Mouse (Mus musculus) layer of hippocampus, adult 18-20 months (tissue): ENCODE results near the gene Ggt7. TPM values are rescaled to one million over a fixed set of nuclear protein-coding genes. Genes with fewer than 3 reads are reported as not detected.
"Not testable (repeated sequence)": the region's sequence is repeated elsewhere in the genome, so short reads cannot be mapped to it uniquely, and the experiment has no call there.

ENCODE experiments used
- DNase-seq, 2 experiments: peaks; one replicate each; pipeline ENCODE4 v3.0.0; 2022; ENCODE audit warnings: low spot score in 2 of 2
- total RNA-seq, 2 experiments: library from RNA; stranded (reverse); gene quantifications; 2 replicates each; pipeline ENCODE4 v1.2.3; 2021

The Ggt7 gene
- total RNA-seq, 2 experiments from 2014 or later: 112 to 120 TPM

GRCm38 (mm10) chr2:155512479-155512878 lies 5.6 kb downstream of the Ggt7 start:
- peak in 1 of 2 experiments; percentile 53 for DNase-seq

GRCm38 (mm10) chr2:155507721-155508470 lies 10.1 kb downstream of the Ggt7 start:
- DNase-seq: peak; percentile 54 to 77

GRCm38 (mm10) chr2:155505811-155506210 lies 12.2 kb downstream of the Ggt7 start:
- no peak for DNase-seq

DNA sequence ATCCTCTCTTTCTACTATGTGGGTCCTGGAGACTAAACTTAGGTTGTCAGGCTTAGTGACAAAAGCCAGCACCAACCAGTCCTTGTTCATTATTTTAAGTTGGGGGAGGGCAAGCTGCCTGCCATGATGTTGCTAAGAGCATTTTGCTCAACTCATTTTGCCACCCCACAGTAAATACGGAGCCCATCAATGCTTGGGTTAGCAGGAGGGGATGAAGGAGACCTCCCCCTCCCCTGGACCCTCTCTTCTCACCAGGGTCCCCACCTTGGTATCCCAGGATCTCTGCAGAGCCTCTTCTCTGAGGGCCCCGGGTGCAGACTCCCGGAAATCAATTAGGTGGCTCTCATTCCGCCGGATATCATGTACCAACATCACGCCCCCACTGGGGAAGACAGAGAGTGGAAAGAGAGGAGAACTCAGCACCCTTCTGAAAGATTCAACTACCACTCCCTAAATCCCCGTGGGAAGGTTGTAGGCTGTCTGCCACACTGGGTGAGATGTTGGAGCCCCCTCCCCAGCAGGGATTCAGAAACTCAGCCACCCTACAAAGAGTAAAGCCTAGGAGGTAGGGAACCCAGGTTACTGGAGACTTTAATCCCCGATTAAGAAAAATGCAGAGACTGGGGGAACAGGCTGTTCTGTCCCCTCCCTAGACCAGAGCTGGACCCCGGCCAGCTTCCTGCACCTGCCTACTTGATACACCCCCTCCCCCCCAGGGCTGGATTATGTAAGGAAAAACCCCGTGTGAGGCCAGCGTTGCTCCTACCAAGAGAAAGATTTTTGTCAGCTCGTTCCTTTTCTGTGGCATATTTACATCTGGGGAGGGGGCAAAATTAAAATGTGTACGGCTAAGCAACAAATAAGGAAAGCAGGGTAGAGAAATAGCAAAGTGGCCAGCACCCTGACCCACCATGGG lies 13.3 kb downstream of the Ggt7 start:
- peak in 1 of 2 experiments; percentile 59 for DNase-seq

GRCm38 (mm10) chr2:155502596-155502995 lies 15.4 kb downstream of the Ggt7 start:
- DNase-seq: no peak

DNA sequence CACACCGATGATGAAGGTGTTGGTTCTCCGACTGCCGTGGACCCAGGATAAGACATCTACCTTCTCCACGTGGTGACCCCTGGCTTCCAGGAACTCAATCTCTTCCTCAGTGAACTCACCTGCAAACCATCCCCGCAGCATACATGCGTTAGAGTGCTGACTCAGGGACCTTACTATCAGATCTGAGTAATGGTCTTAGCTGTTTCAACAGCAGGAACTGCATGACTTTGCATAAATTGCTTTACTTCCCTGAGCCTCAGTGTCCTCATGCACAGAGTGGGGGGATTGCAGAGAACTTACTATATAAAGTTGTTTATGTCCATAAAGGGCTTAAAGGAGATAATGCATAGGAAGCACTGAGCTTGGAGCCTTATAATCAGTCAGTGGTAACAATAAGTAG lies 27.0 kb downstream of the Ggt7 start:
- DNase-seq: no peak

DNA sequence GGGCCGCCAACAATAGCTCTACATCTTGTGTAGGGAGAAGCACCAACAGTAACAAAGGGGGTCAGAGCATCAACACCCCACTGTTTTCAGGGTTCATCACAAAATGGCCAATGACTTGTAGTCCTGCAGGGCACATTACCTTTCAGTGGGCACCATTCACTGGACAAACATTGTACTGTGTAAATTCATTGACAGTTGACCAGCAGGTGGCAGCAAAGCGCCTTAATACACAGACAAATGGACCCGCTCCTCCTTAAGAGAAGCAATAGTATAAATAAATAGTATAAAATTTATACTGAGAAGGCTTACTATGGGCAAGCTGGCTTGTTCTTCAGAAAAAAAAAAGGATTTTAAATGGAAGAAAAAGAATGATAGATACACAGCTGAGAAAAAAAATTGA lies 36.0 kb downstream of the Ggt7 start:
- peak in 1 of 2 experiments; percentile 57 for DNase-seq

GRCm38 (mm10) chr2:155473570-155474088 lies 44.4 kb downstream of the Ggt7 start, which contains the start of gene Ncoa6:
Gene Ncoa6, minus strand, starts transcription at chr2:155473894.
- peak; percentile 22 to 74 for DNase-seq

- DNase-seq: peak in 1 of 2 experiments; percentile 43
These were observed 45.1 kb downstream of the Ggt7 start for GRCm38 (mm10) chr2:155472671-155473569.

GRCm38 (mm10) chr2:155466861-155467260 lies 51.2 kb downstream of the Ggt7 start:
- no peak for DNase-seq

- DNase-seq: peak; percentile 6 to 19
These were observed 64.4 kb downstream of the Ggt7 start for GRCm38 (mm10) chr2:155453591-155453990.

- DNase-seq: no peak
These were observed 66.8 kb downstream of the Ggt7 start for GRCm38 (mm10) chr2:155451256-155451655.

DNA sequence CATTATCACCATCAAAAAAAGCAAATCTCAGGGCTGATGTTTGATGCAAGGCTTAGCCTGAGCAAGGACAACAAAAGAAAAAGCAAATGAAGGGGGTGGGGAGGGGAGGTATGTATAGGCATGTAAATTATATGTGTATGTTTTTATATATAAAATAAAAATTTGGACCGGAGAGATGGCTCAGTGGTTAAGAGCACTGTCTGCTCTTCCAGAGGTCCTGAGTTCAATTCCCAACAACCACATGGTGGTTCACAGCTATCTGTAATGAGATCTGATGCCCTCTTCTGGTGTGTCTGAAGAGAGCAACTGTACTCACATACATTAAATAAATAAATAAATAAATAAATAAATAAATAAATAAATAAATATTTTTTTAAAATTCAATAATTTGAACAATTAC lies 70.1 kb downstream of the Ggt7 start:
- not testable (repeated sequence) for DNase-seq

DNA sequence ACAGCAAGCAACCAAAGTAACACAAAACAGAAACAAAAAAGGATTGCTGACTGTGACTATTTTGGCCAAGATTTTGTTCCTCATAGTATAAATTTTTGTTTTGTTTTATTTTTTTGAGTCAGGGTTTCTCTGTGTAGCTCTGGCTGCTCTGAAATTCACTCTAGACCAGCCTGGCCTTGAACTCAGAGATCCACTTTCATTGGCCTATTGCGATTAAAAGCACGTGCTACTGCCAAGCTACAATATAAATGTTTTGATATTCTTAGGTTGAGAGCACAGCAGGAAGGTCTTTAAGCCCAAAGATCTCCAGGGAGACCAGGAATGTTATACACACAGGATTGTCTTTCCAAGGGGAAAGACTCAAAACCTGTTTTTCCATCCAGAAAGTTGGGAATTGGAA lies 74.6 kb downstream of the Ggt7 start:
- no peak for DNase-seq

DNA sequence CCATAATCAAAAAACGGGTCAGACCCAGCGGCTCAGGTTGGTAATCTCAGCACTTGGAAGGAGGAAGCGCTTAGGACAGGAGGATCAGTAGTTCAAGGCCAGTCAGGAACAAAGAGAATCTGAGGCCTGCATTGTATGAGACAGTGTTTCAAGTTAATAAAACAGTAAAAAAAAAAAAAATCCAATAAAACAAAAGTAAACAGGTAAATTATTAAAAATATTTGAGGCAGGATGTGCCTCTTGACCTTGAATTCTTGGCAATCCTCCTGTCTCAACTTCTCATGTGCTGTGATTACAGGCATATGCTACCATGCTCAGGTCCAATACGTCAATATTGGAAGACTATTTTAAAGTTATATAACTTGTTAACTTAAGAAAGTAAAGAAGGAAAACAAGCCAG lies 75.1 kb downstream of the Ggt7 start:
- no peak for DNase-seq

Other genes with a start within 250 kb of the Ggt7 start
- gene Map1lc3a, start 241.9 kb downstream of the Ggt7 start, total RNA-seq: 100 to 1,000 TPM; 245 to 249 TPM
- gene Pigu, start 160.8 kb downstream of the Ggt7 start, total RNA-seq: 10 to 100 TPM; 27.9 to 29.8 TPM
- gene Trp53inp2, start 137.2 kb downstream of the Ggt7 start, total RNA-seq: 100 to 1,000 TPM; 109 TPM
- 10 to 100 TPM; 60.9 to 63.3 TPM for gene Ncoa6, start 44.3 kb downstream of the Ggt7 start, total RNA-seq
- 10 to 100 TPM; 57.2 to 60.6 TPM for gene Acss2, start 289 bp downstream of the Ggt7 start, total RNA-seq
- gene Gss, start 74.6 kb upstream of the Ggt7 start, total RNA-seq: 10 to 100 TPM; 23.4 to 24.7 TPM
- 1 to 10 TPM; 3.0 to 4.9 TPM for gene Myh7b, start 93.0 kb upstream of the Ggt7 start, total RNA-seq
- gene Trpc4ap, start 174.1 kb upstream of the Ggt7 start, total RNA-seq: 100 to 1,000 TPM; 163 to 168 TPM
- 10 to 100 TPM; 23.3 to 24.4 TPM for gene Edem2, start 211.2 kb upstream of the Ggt7 start, total RNA-seq
- gene Gm17581, start 217.6 kb upstream of the Ggt7 start, total RNA-seq: not detected
- gene Procr, start 232.9 kb upstream of the Ggt7 start, total RNA-seq: under 1 TPM; 0.89 to 0.92 TPM